Mouse (Mus musculus): ENCODE measurements around the gene Arcn1. TPM values are rescaled to one million over a fixed set of nuclear protein-coding genes. Genes with fewer than 3 reads are reported as not detected.

Gene Arcn1
- polyA plus RNA-seq (2015; fragmentation: Illumina TruSeq; extraction: RNeasy Lipid Tissue Mini Kit (QIAGEN cat#74804); ENCODE audit: insufficient read depth, low read depth, low replicate concordance) = 28.1 TPM

DNA sequence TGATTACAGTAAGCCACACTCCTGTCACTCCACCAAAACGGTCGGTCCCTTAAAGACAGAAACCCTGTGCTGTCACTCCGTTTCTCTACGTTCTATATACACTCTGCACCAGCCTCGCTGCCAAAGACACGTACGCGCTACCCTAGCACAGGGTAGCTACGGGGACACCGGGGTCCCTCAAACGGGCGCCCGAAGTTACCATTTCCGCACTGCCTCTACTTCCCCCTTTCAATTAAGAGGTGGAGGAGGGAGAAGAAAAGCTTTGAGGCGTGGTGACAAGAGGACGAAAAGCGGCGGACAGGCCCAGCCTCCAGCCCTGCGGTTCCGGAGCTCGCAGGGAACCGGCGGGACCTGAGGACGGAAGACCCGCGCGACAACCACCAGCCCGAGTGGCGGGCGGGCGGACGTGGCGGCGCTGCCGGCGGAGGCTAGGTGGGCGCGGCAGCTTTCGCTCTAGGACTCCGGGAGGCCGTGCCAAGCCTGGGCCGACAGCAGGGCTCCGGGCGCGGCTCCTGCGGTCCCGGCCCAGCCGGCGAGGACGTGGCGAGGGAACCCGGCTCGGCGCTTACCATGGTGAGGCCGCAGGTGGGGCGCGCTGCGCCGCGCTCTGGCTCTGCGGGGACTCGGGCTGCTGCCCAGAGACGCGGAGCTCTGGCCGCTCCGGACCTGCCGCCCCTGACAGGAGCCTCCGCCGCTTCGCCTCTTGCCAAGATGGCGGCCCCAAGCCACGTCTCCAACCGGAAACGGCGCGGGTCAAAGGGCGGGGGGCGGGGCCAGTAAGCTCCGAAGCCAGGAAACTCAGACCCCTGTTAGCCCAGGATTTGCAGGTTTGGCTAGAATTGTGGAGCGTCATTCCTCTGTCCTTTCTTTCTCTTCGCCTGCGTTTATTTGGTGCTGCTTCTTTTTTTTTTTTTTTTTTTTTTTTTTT is at the start of gene Arcn1, which contains the start of gene Ift46:
Arcn1 (minus strand) TSS at position 745 of the 928 bp plus-strand sequence.
Ift46 (plus strand) TSS at position 808 of the 928 bp plus-strand sequence.

DNA sequence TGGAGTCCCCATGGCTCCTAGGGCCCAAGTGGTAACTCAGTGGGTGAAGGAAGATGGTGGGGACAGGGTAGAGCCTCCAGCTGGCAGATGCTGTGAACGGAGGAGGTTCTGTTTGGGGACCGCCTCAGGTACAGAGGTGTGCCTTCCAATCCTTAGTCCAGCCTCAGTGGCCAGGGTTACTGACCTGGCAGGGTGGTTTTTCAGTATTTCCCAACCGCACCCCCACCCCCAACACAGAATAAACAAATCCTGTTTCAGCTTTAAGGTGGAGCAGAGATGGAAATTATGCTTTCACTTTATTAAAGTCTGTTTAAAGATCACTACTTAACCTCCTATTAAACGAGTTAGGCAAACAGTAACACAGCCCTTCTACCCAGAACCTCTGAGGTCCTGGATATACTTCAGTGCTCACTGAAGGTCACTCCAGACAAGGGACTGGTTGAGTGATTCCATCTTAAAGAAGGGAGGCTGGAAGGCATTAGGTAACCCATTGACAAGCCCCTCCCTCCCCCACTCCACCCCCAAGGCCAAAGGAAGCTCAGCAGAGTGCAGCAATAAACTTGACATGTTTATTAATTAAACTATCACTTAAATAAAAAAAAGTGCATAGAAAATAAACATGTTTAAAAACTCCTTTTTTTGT is 35.3 kb upstream of the Arcn1 start, which contains the start of gene Ttc36:
Ttc36 (minus strand) TSS at position 265 of the 643 bp plus-strand sequence.

DNA sequence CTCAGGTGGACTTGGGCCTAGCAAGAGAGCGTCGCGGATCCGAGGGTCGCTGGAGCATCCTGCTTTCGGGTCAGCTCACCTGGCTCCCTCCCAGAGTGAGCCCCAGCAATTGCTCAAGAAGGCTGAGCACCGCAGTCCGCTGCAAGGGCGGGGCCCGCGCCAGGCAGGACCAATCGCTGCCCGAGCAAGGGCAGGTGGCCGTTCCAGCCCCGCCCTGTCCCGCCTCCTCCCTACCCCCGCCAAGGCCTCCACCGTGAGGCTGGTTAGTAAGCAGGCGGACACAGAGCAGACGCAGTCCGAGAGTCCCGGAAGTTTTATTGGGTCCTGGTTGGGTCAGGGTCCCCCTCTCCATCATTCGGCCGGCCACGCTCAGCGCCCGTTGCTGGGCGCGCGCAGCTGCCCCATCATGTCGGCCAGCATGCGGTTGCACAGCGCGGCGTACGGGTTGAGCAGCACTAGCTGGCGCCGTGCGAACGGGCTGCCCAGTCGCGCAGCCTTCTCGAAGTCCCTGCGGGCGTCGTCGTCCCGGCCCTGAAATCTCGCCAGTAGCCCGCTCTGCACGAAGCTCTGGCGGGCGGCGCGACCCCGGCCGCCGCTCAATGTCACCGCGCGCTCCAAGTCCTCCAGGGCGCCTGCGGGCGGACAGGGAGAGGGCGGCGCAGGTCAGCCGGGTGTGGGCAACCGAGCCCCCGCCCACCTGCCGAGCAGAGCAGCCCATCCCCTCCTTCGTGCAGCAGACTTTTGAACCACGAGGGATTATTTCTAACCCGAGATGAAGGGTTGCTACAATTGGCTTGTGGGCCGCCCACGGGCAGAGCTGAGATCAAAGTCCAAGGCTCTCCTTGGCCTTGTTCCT is 31.7 kb upstream of the Arcn1 start, which contains the start of gene Tmem25:
Tmem25 (minus strand) TSS at position 206 of the 856 bp plus-strand sequence.

GRCm38 (mm10) chr9:44734524-44735494 is 32.8 kb downstream of the Arcn1 start, which contains the start of gene Phldb1:
TSS of gene Phldb1 (minus strand) at chr9:44735198.

Other genes starting within 250 kb of the Arcn1 start
- not detected for gene Cxcr5, start 206.0 kb downstream of the Arcn1 start, polyA plus RNA-seq (2015; fragmentation: Illumina TruSeq; extraction: RNeasy Lipid Tissue Mini Kit (QIAGEN cat#74804); ENCODE audit: insufficient read depth, low read depth, low replicate concordance)
- 16.2 TPM for gene Ddx6, start 163.0 kb downstream of the Arcn1 start, polyA plus RNA-seq (2015; fragmentation: Illumina TruSeq; extraction: RNeasy Lipid Tissue Mini Kit (QIAGEN cat#74804); ENCODE audit: insufficient read depth, low read depth, low replicate concordance)
- not detected for gene Treh, start 94.6 kb downstream of the Arcn1 start, polyA plus RNA-seq (2015; fragmentation: Illumina TruSeq; extraction: RNeasy Lipid Tissue Mini Kit (QIAGEN cat#74804); ENCODE audit: insufficient read depth, low read depth, low replicate concordance)
- gene Phldb1, start 32.6 kb downstream of the Arcn1 start, polyA plus RNA-seq (2015; fragmentation: Illumina TruSeq; extraction: RNeasy Lipid Tissue Mini Kit (QIAGEN cat#74804); ENCODE audit: insufficient read depth, low read depth, low replicate concordance) = 17.1 TPM
- gene Ift46, start 63 bp upstream of the Arcn1 start, polyA plus RNA-seq (2015; fragmentation: Illumina TruSeq; extraction: RNeasy Lipid Tissue Mini Kit (QIAGEN cat#74804); ENCODE audit: insufficient read depth, low read depth, low replicate concordance) = 20.0 TPM
- gene Tmem25, start 31.5 kb upstream of the Arcn1 start, polyA plus RNA-seq (2015; fragmentation: Illumina TruSeq; extraction: RNeasy Lipid Tissue Mini Kit (QIAGEN cat#74804); ENCODE audit: insufficient read depth, low read depth, low replicate concordance) = 2.2 TPM
- not detected for gene Ttc36, start 35.2 kb upstream of the Arcn1 start, polyA plus RNA-seq (2015; fragmentation: Illumina TruSeq; extraction: RNeasy Lipid Tissue Mini Kit (QIAGEN cat#74804); ENCODE audit: insufficient read depth, low read depth, low replicate concordance)
- 9.5 TPM for gene Kmt2a, start 113.5 kb upstream of the Arcn1 start, polyA plus RNA-seq (2015; fragmentation: Illumina TruSeq; extraction: RNeasy Lipid Tissue Mini Kit (QIAGEN cat#74804); ENCODE audit: insufficient read depth, low read depth, low replicate concordance)
- 260 TPM for gene Atp5l, start 152.9 kb upstream of the Arcn1 start, polyA plus RNA-seq (2015; fragmentation: Illumina TruSeq; extraction: RNeasy Lipid Tissue Mini Kit (QIAGEN cat#74804); ENCODE audit: insufficient read depth, low read depth, low replicate concordance)
- 13.2 TPM for gene Ube4a, start 197.8 kb upstream of the Arcn1 start, polyA plus RNA-seq (2015; fragmentation: Illumina TruSeq; extraction: RNeasy Lipid Tissue Mini Kit (QIAGEN cat#74804); ENCODE audit: insufficient read depth, low read depth, low replicate concordance)
- gene Cd3g, start 212.6 kb upstream of the Arcn1 start, polyA plus RNA-seq (2015; fragmentation: Illumina TruSeq; extraction: RNeasy Lipid Tissue Mini Kit (QIAGEN cat#74804); ENCODE audit: insufficient read depth, low read depth, low replicate concordance) = not detected
- gene Cd3d, start 213.9 kb upstream of the Arcn1 start, polyA plus RNA-seq (2015; fragmentation: Illumina TruSeq; extraction: RNeasy Lipid Tissue Mini Kit (QIAGEN cat#74804); ENCODE audit: insufficient read depth, low read depth, low replicate concordance) = 0.52 TPM
- not detected for gene Cd3e, start 241.8 kb upstream of the Arcn1 start, polyA plus RNA-seq (2015; fragmentation: Illumina TruSeq; extraction: RNeasy Lipid Tissue Mini Kit (QIAGEN cat#74804); ENCODE audit: insufficient read depth, low read depth, low replicate concordance)

Data from pancreas, adult 10 weeks (tissue).